Mouse (Mus musculus): Measurements from ENCODE around the gene Epn1. TPM values are rescaled to one million over a fixed set of nuclear protein-coding genes. Genes with fewer than 3 reads are reported as not detected.
A peak's percentile ranks its signal among the peaks of the same experiment; 100 is the strongest.

Epn1 gene
- polyA plus RNA-seq, 1 experiment from 2014 or later = 80.1 TPM

GRCm38 (mm10) chr7:5081939-5082338, 1.9 kb downstream of the Epn1 start:
- Histone ChIP-seq H3K4me3 (replicated peaks) (peak overlapping the region; percentile 0; the same call in 1 of the 2 replicates), H3K4me1 (replicated peaks) (peaks cover 28% of the 10 kb centered on the region), H3K9me3 (no peaks in the 10 kb centered on the region), H3K9ac (replicated peaks) (no peak overlapping the region), H3K4me2 (replicated peaks) (peak overlapping the region; percentile 95), H3K36me3 (peaks cover 51% of the 10 kb centered on the region), H3K27me3 (no peaks in the 10 kb centered on the region), H3K27ac (no peak overlapping the region)
- ATAC-seq = no peak
- WGBS = 98% methylated on average over 2 of the region's 2 CpGs

DNA sequence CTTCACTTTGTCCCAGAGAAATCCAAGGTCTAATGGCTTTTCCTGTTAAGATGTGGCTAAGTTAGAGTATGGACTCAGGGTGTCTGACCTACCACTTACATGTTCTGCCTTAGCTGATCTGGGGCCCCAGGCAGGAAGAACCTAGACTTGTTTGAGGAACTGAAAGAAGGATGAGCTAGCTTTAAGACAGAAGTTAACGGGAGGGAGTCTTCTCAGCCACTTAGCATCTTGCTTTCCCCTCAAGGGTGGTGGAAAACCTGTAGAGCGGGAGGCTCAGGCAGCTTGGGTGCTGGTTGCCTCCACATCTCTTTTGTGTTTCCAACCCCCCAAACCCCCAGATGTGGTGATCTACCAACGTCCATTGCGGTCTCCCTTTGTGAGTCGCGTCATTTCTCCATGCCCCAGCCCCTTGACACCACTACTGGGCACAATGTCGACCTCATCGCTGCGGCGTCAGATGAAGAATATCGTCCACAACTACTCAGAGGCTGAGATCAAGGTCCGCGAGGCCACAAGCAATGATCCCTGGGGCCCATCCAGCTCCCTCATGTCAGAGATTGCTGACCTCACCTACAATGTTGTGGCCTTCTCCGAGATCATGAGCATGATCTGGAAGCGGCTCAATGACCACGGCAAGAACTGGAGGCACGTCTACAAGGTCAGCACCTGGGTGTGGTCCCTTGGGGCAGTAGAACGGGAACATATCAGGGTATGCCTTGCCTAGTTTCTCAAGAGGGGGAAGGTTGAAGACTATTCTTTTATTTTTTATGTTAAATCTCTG, 3.5 kb downstream of the Epn1 start:
- no peak for ATAC-seq
- peaks cover 51% of the 10 kb centered on the region for H3K36me3 ChIP-seq
- no peak overlapping the region for H3K27ac ChIP-seq
- H3K27me3 ChIP-seq = no peaks in the 10 kb centered on the region
- peaks cover 28% of the 10 kb centered on the region for H3K4me1 ChIP-seq (replicated peaks)
- H3K9ac ChIP-seq (replicated peaks) = no peak overlapping the region
- H3K4me2 ChIP-seq (replicated peaks) = no peak overlapping the region
- H3K4me3 ChIP-seq (replicated peaks) = no peak overlapping the region
- WGBS = 94% methylated on average over 18 of the region's 18 CpGs
- H3K9me3 ChIP-seq = no peaks in the 10 kb centered on the region

- H3K4me1 ChIP-seq (replicated peaks) = peaks cover 25% of the 10 kb centered on the region
- WGBS = 95% methylated on average over 1 of the region's 1 CpGs
- H3K27ac ChIP-seq = no peak overlapping the region
- H3K36me3 ChIP-seq = peaks cover 57% of the 10 kb centered on the region
- no peak overlapping the region for H3K9ac ChIP-seq (replicated peaks)
- H3K9me3 ChIP-seq = no peaks in the 10 kb centered on the region
- 0 out of 2 replicates have a peak, but pooled peaks have one; percentile 11 for ATAC-seq
- no peaks in the 10 kb centered on the region for H3K27me3 ChIP-seq
- no peak overlapping the region for H3K4me2 ChIP-seq (replicated peaks)
- H3K4me3 ChIP-seq (replicated peaks) = no peak overlapping the region
Measured at GRCm38 (mm10) chr7:5085512-5085911, 5.5 kb downstream of the Epn1 start.

DNA sequence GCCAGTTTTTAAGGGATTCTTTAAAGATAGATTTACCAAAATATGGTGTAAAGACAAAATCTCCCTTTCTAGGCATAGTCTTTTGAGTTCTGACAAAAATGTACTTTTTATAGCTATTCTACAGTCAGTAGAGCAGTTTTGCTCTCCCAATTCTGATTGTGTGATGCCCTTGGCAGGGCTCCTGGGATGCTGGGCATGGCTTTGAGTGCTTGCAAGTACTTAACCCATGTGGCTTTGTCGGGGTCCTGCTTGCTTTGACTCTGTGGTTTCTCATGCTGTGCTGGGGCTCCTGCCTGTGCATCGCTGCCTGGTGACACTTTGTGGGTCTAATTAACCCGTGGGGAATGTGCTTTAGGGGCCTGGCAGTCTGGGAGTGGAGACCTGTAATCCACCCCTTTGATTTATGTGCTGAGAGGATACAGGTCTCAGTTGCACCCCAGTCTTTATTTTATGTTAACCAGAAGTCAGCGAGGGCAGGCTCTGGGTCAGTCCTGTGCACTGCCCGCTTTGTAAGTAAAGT, 6.9 kb downstream of the Epn1 start:
- H3K4me3 ChIP-seq (replicated peaks) = no peak overlapping the region
- WGBS = 81% methylated on average over 5 of the region's 5 CpGs
- H3K9me3 ChIP-seq = no peaks in the 10 kb centered on the region
- H3K4me2 ChIP-seq (replicated peaks) = no peak overlapping the region
- peaks cover 69% of the 10 kb centered on the region for H3K36me3 ChIP-seq
- H3K4me1 ChIP-seq (replicated peaks) = peaks cover 10% of the 10 kb centered on the region
- no peaks in the 10 kb centered on the region for H3K27me3 ChIP-seq
- H3K9ac ChIP-seq (replicated peaks) = no peak overlapping the region
- ATAC-seq = no peak
- no peak overlapping the region for H3K27ac ChIP-seq

- Histone ChIP-seq H3K4me3 (replicated peaks) (no peak overlapping the region), H3K4me2 (replicated peaks) (no peak overlapping the region), H3K27ac (no peak overlapping the region), H3K9ac (replicated peaks) (no peak overlapping the region), H3K36me3 (peaks cover 73% of the 10 kb centered on the region), H3K27me3 (no peaks in the 10 kb centered on the region), H3K4me1 (replicated peaks) (0 out of 2 replicates have a peak, but pooled peaks cover 3% of the 10 kb centered on the region), H3K9me3 (no peaks in the 10 kb centered on the region)
- no peak for ATAC-seq
- 93% methylated on average over 4 of the region's 4 CpGs for WGBS
Measured at GRCm38 (mm10) chr7:5087886-5088285, 7.9 kb downstream of the Epn1 start.

DNA sequence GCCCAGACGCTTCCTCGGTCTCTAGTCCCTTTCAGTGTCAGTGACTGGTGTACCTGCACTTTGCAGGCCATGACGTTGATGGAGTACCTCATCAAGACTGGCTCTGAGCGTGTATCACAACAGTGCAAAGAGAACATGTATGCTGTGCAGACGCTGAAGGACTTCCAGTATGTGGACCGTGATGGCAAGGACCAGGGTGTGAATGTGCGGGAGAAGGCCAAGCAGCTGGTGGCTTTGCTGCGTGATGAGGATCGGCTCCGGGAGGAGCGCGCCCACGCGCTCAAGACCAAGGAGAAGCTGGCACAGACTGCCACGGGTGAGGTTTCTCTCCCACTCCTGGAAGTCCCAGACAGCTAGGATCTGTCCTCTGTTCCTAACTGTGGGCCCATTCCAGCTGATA, 9.8 kb downstream of the Epn1 start:
- Histone ChIP-seq H3K27me3 (no peaks in the 10 kb centered on the region), H3K9ac (replicated peaks) (no peak overlapping the region), H3K27ac (no peak overlapping the region), H3K36me3 (peaks cover 79% of the 10 kb centered on the region), H3K4me2 (replicated peaks) (no peak overlapping the region), H3K4me3 (replicated peaks) (no peak overlapping the region), H3K4me1 (replicated peaks) (0 out of 2 replicates have a peak, but pooled peaks cover 3% of the 10 kb centered on the region), H3K9me3 (no peaks in the 10 kb centered on the region)
- no peak for ATAC-seq
- WGBS = 97% methylated on average over 15 of the region's 15 CpGs

DNA sequence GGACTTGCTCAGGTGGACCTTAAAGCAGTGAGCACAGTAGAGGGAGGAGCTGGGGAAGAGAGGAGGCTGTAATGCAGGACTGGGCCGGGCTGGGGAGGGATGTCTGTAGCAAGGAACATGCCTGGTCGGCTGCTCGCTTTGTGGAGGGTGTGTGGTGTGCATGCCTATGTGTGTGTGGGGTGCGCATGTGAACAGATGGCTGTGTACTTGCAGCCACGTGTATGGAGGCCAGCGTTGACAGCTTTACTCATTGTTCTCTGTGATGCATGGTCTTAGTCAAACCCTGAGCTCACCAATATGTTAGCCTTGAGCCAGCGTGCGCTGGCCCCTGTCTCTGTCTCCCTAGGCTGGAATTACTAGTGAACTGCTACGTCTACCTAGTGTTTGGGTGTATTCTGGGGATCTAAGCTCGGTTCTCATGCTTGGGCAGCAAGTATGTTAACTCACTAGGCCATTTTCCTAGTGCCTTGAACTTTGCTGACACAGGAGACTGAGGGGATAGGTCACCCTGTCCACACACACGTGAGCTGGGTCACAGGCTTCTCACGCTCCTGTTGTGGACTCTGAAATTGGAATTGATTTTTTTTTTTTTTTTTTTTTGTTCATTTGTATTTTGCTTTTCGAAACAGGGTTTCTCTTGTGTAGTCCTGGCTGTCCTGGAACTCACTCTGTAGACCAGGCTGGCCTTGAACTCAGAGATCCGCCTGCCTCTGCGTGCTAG, 11.1 kb downstream of the Epn1 start:
- H3K4me3 ChIP-seq (replicated peaks) = no peak overlapping the region
- 91% methylated on average over 15 of the region's 15 CpGs for WGBS
- no peak overlapping the region for H3K4me2 ChIP-seq (replicated peaks)
- H3K9me3 ChIP-seq = no peaks in the 10 kb centered on the region
- no peaks in the 10 kb centered on the region for H3K4me1 ChIP-seq (replicated peaks)
- no peak for ATAC-seq
- no peak overlapping the region for H3K27ac ChIP-seq
- peaks cover 84% of the 10 kb centered on the region for H3K36me3 ChIP-seq
- H3K9ac ChIP-seq (replicated peaks) = no peak overlapping the region
- no peaks in the 10 kb centered on the region for H3K27me3 ChIP-seq

- H3K27ac ChIP-seq = no peak overlapping the region
- no peaks in the 10 kb centered on the region for H3K9me3 ChIP-seq
- no peaks in the 10 kb centered on the region for H3K27me3 ChIP-seq
- H3K36me3 ChIP-seq = peaks cover 88% of the 10 kb centered on the region
- no peak overlapping the region for H3K9ac ChIP-seq (replicated peaks)
- no peak overlapping the region for H3K4me3 ChIP-seq (replicated peaks)
- WGBS = 94% methylated on average over 6 of the region's 6 CpGs
- no peaks in the 10 kb centered on the region for H3K4me1 ChIP-seq (replicated peaks)
- no peak overlapping the region for H3K4me2 ChIP-seq (replicated peaks)
- no peak for ATAC-seq
Measured at GRCm38 (mm10) chr7:5092381-5092780, 12.3 kb downstream of the Epn1 start.

- ATAC-seq = no peak
- H3K9me3 ChIP-seq = no peaks in the 10 kb centered on the region
Measured at GRCm38 (mm10) chr7:5092831-5093510, 12.9 kb downstream of the Epn1 start.

DNA sequence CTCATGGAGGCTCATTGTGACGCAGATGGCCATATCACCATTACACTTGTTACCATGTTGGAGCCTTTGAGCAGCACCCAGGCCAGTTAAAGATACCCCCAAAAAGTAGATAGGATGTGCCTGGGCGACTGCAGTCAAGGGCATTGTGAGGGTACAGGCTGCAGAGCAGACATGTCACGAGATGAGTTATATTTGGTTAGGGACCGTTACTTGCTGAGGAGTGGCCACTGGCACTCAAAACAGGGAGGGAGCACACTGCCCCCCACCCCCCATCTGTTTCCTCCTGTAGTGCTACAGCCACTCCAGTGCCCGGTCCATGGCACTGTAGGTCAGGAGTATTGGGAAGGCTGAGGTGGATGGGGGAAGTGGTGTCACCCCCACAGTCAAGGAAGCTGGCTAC, 18.7 kb downstream of the Epn1 start:
- Histone ChIP-seq H3K27me3 (no peaks in the 10 kb centered on the region), H3K4me3 (replicated peaks) (no peak overlapping the region), H3K27ac (no peak overlapping the region), H3K9me3 (no peaks in the 10 kb centered on the region), H3K4me1 (replicated peaks) (no peaks in the 10 kb centered on the region), H3K4me2 (replicated peaks) (no peak overlapping the region), H3K36me3 (peaks cover 60% of the 10 kb centered on the region), H3K9ac (replicated peaks) (no peak overlapping the region)
- WGBS = 92% methylated on average over 5 of the region's 5 CpGs
- ATAC-seq = no peak

More at GRCm38 (mm10) chr7:5092831-5093510, 12.9 kb downstream of the Epn1 start:
- no peaks in the 10 kb centered on the region for H3K27me3 ChIP-seq
- no peak overlapping the region for H3K9ac ChIP-seq (replicated peaks)
- no peak overlapping the region for H3K4me2 ChIP-seq (replicated peaks)
- no peak overlapping the region for H3K27ac ChIP-seq
- no peak overlapping the region for H3K4me3 ChIP-seq (replicated peaks)
- H3K36me3 ChIP-seq = peaks cover 89% of the 10 kb centered on the region
- WGBS = 87% methylated on average over 21 of the region's 21 CpGs
- no peaks in the 10 kb centered on the region for H3K4me1 ChIP-seq (replicated peaks)

- ATAC-seq = no peak
- Histone ChIP-seq H3K27me3 (no peaks in the 10 kb centered on the region), H3K9ac (replicated peaks) (no peak overlapping the region), H3K9me3 (no peaks in the 10 kb centered on the region), H3K27ac (no peak overlapping the region), H3K4me1 (replicated peaks) (no peaks in the 10 kb centered on the region), H3K4me3 (replicated peaks) (no peak overlapping the region), H3K4me2 (replicated peaks) (no peak overlapping the region), H3K36me3 (peaks cover 50% of the 10 kb centered on the region)
- WGBS = 89% methylated on average over 3 of the region's 3 CpGs
Measured at GRCm38 (mm10) chr7:5099796-5100195, 19.8 kb downstream of the Epn1 start.
